In the genomic region with DNA sequence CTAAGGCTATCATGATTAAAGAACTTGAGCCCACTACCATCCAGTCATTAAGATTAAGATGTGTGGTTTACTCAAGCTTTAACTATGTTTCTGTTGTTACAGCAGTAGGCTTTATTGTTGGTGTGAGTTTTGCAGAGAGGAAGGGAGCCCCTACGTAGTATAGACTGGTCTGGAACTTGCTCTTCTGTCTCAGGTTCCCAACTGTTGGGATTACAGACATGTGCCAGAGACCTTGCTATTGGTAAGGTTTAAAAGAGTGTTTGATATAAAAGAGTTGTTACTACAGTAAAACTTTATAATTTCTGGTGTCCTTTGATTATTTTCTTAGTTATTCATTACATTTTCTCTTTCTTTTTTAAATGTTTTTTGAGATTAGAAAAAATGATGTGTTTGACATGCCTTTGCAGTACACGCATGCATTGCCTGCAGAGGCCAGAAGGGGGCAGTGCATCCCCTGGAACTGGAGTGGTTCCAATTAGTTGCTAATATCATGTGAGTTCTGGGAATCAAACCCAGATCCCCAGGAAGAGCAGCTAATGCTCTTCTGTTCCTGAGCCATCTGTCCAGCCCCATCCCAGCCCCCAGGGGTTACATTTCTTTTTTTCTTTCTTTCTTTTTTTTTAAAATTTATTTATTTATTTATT, we compare ENCODE assay signal across 9 mouse cellular contexts. TPM values are rescaled to one million over a fixed set of nuclear protein-coding genes. Genes with fewer than 3 reads are reported as not detected.
A peak's percentile ranks its signal among the peaks of the same experiment; 100 is the strongest.
DNase-seq lines count a peak whose midpoint lies in the region; ATAC-seq and TF ChIP-seq lines count a peak whose summit lies in the region.
"Had no signal": no experiment of that assay in that cellular context is flagged by ENCODE, and none has a peak within 500 bp of the region (broad histone marks: within the 10 kb centered on the region; RNA-seq: fewer than 3 reads in every experiment).

No protein-coding gene starts in this region.

- no peak for ATAC-seq in heart, postnatal 0 days (ENCODE audit: insufficient read depth, low read depth)
- ATAC-seq in lung, postnatal 0 days = no peak

- no peaks in the 10 kb centered on the region; the same call in 1 of the 2 replicates for H3K36me3 ChIP-seq in heart, postnatal 0 days (replicated peaks; ENCODE audit: control insufficient read depth, insufficient read depth, low read length)
- H3K36me3 ChIP-seq in lung, postnatal 0 days (ENCODE audit: insufficient read depth, low read length) = no peaks in the 10 kb centered on the region

- no peak for TF ChIP-seq EP300 in heart, postnatal 0 days (IDR thresholded peaks at IDR 0.05; ENCODE audit: low read depth)
- no peak for TF ChIP-seq EP300 in lung, postnatal 0 days (IDR thresholded peaks at IDR 0.05)

- peak; percentile 11 to 14 for DNase-seq in gastrocnemius, adult 8-10 months (ENCODE audit: low spot score in 2 of 2)
- no peak for DNase-seq in gastrocnemius, postnatal 25 days
- DNase-seq in A20 (ENCODE audit: low read depth, low spot score) = peak; percentile 72
- DNase-seq in adrenal gland, adult 2 months = peak; percentile 43
- no peak for DNase-seq in heart, postnatal 0 days (ENCODE audit: low spot score)
- peak; percentile 14 for DNase-seq in lung, postnatal 0 days (ENCODE audit: low spot score)
- DNase-seq in thymus, adult 18-20 months = peak; percentile 12 to 19
- DNase-seq in left cerebral cortex, postnatal 10 days (ENCODE audit: extremely low spot score in 1 of 2, low spot score in 2 of 2) = no peak

- H3K9me3 ChIP-seq in heart, postnatal 0 days (replicated peaks; ENCODE audit: control insufficient read depth, low read length) = no peaks in the 10 kb centered on the region
- no peaks in the 10 kb centered on the region for H3K9me3 ChIP-seq in lung, postnatal 0 days (ENCODE audit: low read length)
- H3K9me3 ChIP-seq: liver, embryonic 15.5 days had no signal

- 82% methylated on average over 2 of the region's 2 CpGs for WGBS in heart, postnatal 0 days
- WGBS in lung, postnatal 0 days = 74% methylated on average over 2 of the region's 2 CpGs

- peak; percentile 51 for TF ChIP-seq CTCF in heart, postnatal 0 days (IDR thresholded peaks at IDR 0.05; ENCODE audit: low read depth)
- peak; percentile 73 for TF ChIP-seq CTCF in lung, postnatal 0 days (IDR thresholded peaks at IDR 0.05)

- H3K27ac ChIP-seq in heart, postnatal 0 days (ENCODE audit: low read depth) = no peak overlapping the region
- H3K27ac ChIP-seq in lung, postnatal 0 days (ENCODE audit: low read length) = no peak overlapping the region
- H3K27ac ChIP-seq: liver, embryonic 15.5 days had no signal

- no peak overlapping the region for H3K4me3 ChIP-seq in heart, postnatal 0 days (ENCODE audit: low read depth, low read length)
- H3K4me3 ChIP-seq in lung, postnatal 0 days (ENCODE audit: low read depth, low read length) = no peak overlapping the region
- H3K4me3 ChIP-seq: liver, embryonic 15.5 days had no signal

- no peaks in the 10 kb centered on the region for H3K27me3 ChIP-seq in heart, postnatal 0 days (ENCODE audit: control insufficient read depth, insufficient read depth, low read length)
- H3K27me3 ChIP-seq in lung, postnatal 0 days (replicated peaks; ENCODE audit: insufficient read depth, low read length) = no peaks in the 10 kb centered on the region
- H3K27me3 ChIP-seq: liver, embryonic 15.5 days had no signal

- no peak overlapping the region for H3K9ac ChIP-seq in heart, postnatal 0 days (replicated peaks; ENCODE audit: low read depth, low read length)
- H3K9ac ChIP-seq in lung, postnatal 0 days (replicated peaks; ENCODE audit: low read depth) = no peak overlapping the region
- H3K9ac ChIP-seq: liver, embryonic 15.5 days had no signal

- no peaks in the 10 kb centered on the region for H3K4me1 ChIP-seq in heart, postnatal 0 days (ENCODE audit: control insufficient read depth, insufficient read depth)
- H3K4me1 ChIP-seq in lung, postnatal 0 days (ENCODE audit: insufficient read depth, low read depth, low read length) = no peaks in the 10 kb centered on the region
- H3K4me1 ChIP-seq: liver, embryonic 15.5 days had no signal

- H3K4me2 ChIP-seq in heart, postnatal 0 days (ENCODE audit: low read depth, low read length) = no peak overlapping the region
- no peak overlapping the region for H3K4me2 ChIP-seq in lung, postnatal 0 days (replicated peaks; ENCODE audit: low read depth, low read length)
- H3K4me2 ChIP-seq: liver, embryonic 15.5 days had no signal

- intact Hi-C loops in left cerebral cortex, postnatal 10 days (cut with DNase I) = no loop called here

RNA-seq across cellular contexts. Expression of a gene that starts 11.6 kb away (rescaled TPM):
- total RNA-seq in gastrocnemius, adult 8-10 months (2022) = 10 to 100 TPM; 19.7 to 25.1 (median 22.2) TPM
- 10 to 100 TPM; 23.3 to 23.9 TPM for total RNA-seq in gastrocnemius, postnatal 25 days (2021)
- total RNA-seq in adrenal gland, adult 2 months (2021) = 10 to 100 TPM; 20.5 to 23.7 TPM
- 1.2 and 1.9 TPM in 2 replicates for polyA plus RNA-seq in adrenal gland, adult 2 months (2012; rRNA removed)
- 5.8 and 7.2 TPM in 2 replicates for total RNA-seq in heart, postnatal 0 days (2014; rRNA removed; ENCODE audit: low replicate concordance)
- polyA plus RNA-seq in heart, postnatal 0 days (2015; fragmentation: Nextera tagmentation; extraction: Ambion mirVana) = 46.4 and 49.3 TPM in 2 replicates
- 37.1 and 41.3 TPM in 2 replicates for polyA plus RNA-seq in lung, postnatal 0 days (2015; fragmentation: Nextera tagmentation; extraction: Ambion mirVana)
- total RNA-seq in left cerebral cortex, postnatal 10 days (2021) = 10 to 100 TPM; 33.1 to 33.2 TPM

RNA-seq across cellular contexts. Expression of a gene that starts 11.8 kb away (rescaled TPM):
- 1 to 10 TPM; 2.8 to 3.6 (median 3.2) TPM for total RNA-seq in gastrocnemius, adult 8-10 months (2022)
- 1 to 10 TPM; 2.5 to 3.1 TPM for total RNA-seq in gastrocnemius, postnatal 25 days (2021)
- 10 to 100 TPM; 11.3 to 18.1 TPM for total RNA-seq in adrenal gland, adult 2 months (2021)
- 0.48 and 0.51 TPM in 2 replicates for polyA plus RNA-seq in adrenal gland, adult 2 months (2012; rRNA removed)
- total RNA-seq in heart, postnatal 0 days (2014; rRNA removed; ENCODE audit: low replicate concordance) = 13.1 and 14.9 TPM in 2 replicates
- 7.5 and 8.6 TPM in 2 replicates for polyA plus RNA-seq in heart, postnatal 0 days (2015; fragmentation: Nextera tagmentation; extraction: Ambion mirVana)
- 14.9 and 17.0 TPM in 2 replicates for polyA plus RNA-seq in lung, postnatal 0 days (2015; fragmentation: Nextera tagmentation; extraction: Ambion mirVana)
- total RNA-seq in left cerebral cortex, postnatal 10 days (2021) = 10 to 100 TPM; 27.5 to 30.8 TPM

Comparison
In these comparisons a context has a peak if more than half of its experiments do, and no peak if none do; other contexts are left out.
1. DNase-seq: peak in gastrocnemius, adult 8-10 months (2 of 2), A20 (single experiment), adrenal gland, adult 2 months (single experiment), lung, postnatal 0 days (single experiment) and thymus, adult 18-20 months (2 of 2); none in gastrocnemius, postnatal 25 days (single experiment), heart, postnatal 0 days (single experiment) and left cerebral cortex, postnatal 10 days (0 of 2).